Mouse (Mus musculus) ES-E14 (cell line): ENCODE results near the gene Vmn1r181.
"Not testable (repeated sequence)": the region's sequence is repeated elsewhere in the genome, so short reads cannot be mapped to it uniquely, and the experiment has no call there.

ENCODE experiments used
- CHD2 ChIP-seq: IDR thresholded peaks from 2 replicates; pipeline ENCODE4 v1.6.1; 2014; ENCODE audit warnings: mild to moderate bottlenecking, low read depth, low read length, inconsistent platforms
- HCFC1 ChIP-seq: IDR thresholded peaks from 2 replicates; pipeline ENCODE4 v1.6.1; 2012; ENCODE audit warnings: low read length, inconsistent platforms, borderline replicate concordance; ENCODE audit not compliant: insufficient read depth
- MAFK ChIP-seq: IDR thresholded peaks from 2 replicates; pipeline ENCODE4 v1.6.1; 2014; ENCODE audit warnings: mild to moderate bottlenecking, low read depth, low read length, inconsistent platforms; ENCODE audit not compliant: insufficient read depth
- ZC3H11A ChIP-seq: IDR thresholded peaks from 2 replicates; pipeline ENCODE4 v1.6.1; 2012; ENCODE audit warnings: low read depth, mild to moderate bottlenecking, inconsistent platforms, low read length, borderline replicate concordance
- ZNF384 ChIP-seq: IDR thresholded peaks from 2 replicates; pipeline ENCODE4 v1.6.1; 2012; ENCODE audit warnings: low read depth, low read length, inconsistent platforms

DNA sequence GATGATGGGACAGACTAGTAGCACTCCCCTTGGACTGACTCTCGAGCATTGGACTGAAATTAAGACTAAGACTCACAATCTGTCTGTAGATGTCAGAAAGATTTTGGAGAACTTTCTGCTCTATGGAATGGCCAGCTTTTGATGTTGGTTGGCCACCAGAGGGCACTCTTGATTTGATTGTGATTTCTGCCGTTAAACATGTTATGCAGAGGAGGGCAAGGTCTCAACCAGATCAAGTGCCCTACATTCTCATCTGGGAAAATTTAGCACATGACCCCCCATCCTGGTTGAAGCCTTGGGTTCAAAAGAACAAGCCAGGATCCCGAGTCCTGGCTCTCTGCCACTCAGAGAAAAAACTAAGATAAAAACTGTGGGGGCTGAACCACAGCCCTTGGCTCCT is 6.4 kb upstream of the Vmn1r181 start:
- not testable (repeated sequence) for TF ChIP-seq CHD2, ZNF384, HCFC1, ZC3H11A, MAFK
